Mouse (Mus musculus): ENCODE results near the gene Dnaja1. TPM values are rescaled to one million over a fixed set of nuclear protein-coding genes. Genes with fewer than 3 reads are reported as not detected.

Gene Dnaja1
- total RNA-seq, 2 experiments from 2014 or later, result 41.1 to 69.0 TPM

Other genes starting within 250 kb of the Dnaja1 start
- gene Tmem215, start 250.0 kb upstream of the Dnaja1 start, total RNA-seq (2015; ENCODE audit: low replicate concordance), result 0.42 TPM in 1 of 2 replicates, not detected in the other
- gene Tmem215, start 250.0 kb upstream of the Dnaja1 start, total RNA-seq (2017; ENCODE audit: low replicate concordance), result not detected in 2 replicates
- 0.72 and 7.1 TPM in 2 replicates for gene Aptx, start 19.0 kb upstream of the Dnaja1 start, total RNA-seq (2015; ENCODE audit: low replicate concordance)
- 1.0 and 2.3 TPM in 2 replicates for gene Aptx, start 19.0 kb upstream of the Dnaja1 start, total RNA-seq (2017; ENCODE audit: low replicate concordance)
- 28.9 and 42.2 TPM in 2 replicates for gene Smu1, start 35.8 kb downstream of the Dnaja1 start, total RNA-seq (2015; ENCODE audit: low replicate concordance)
- 41.5 and 59.0 TPM in 2 replicates for gene Smu1, start 35.8 kb downstream of the Dnaja1 start, total RNA-seq (2017; ENCODE audit: low replicate concordance)
- gene B4galt1, start 131.9 kb downstream of the Dnaja1 start, total RNA-seq (2015; ENCODE audit: low replicate concordance), result 49.4 and 49.9 TPM in 2 replicates
- 43.9 and 46.2 TPM in 2 replicates for gene B4galt1, start 131.9 kb downstream of the Dnaja1 start, total RNA-seq (2017; ENCODE audit: low replicate concordance)
- not detected in 2 replicates for gene Spink4, start 197.9 kb downstream of the Dnaja1 start, total RNA-seq (2015; ENCODE audit: low replicate concordance)
- not detected in 2 replicates for gene Spink4, start 197.9 kb downstream of the Dnaja1 start, total RNA-seq (2017; ENCODE audit: low replicate concordance)
- 93.0 and 125 TPM in 2 replicates for gene Bag1, start 226.1 kb downstream of the Dnaja1 start, total RNA-seq (2015; ENCODE audit: low replicate concordance)
- gene Bag1, start 226.1 kb downstream of the Dnaja1 start, total RNA-seq (2017; ENCODE audit: low replicate concordance), result 200 and 234 TPM in 2 replicates
- gene Chmp5, start 226.3 kb downstream of the Dnaja1 start, total RNA-seq (2015; ENCODE audit: low replicate concordance), result 48.2 and 49.0 TPM in 2 replicates
- gene Chmp5, start 226.3 kb downstream of the Dnaja1 start, total RNA-seq (2017; ENCODE audit: low replicate concordance), result 57.5 and 62.0 TPM in 2 replicates
- 28.8 and 46.5 TPM in 2 replicates for gene Nfx1, start 248.8 kb downstream of the Dnaja1 start, total RNA-seq (2015; ENCODE audit: low replicate concordance)
- 45.1 and 51.8 TPM in 2 replicates for gene Nfx1, start 248.8 kb downstream of the Dnaja1 start, total RNA-seq (2017; ENCODE audit: low replicate concordance)

Measured in erythroid progenitor cell, adult 5-6 weeks (primary cell).